Mouse (Mus musculus) frontal cortex, postnatal 36 days (tissue): ENCODE results near the gene Tex33.
A peak's percentile ranks its signal among the peaks of the same experiment; 100 is the strongest.

Experiments used
- DNase-seq, 2 experiments: peaks; one replicate each; pipeline ENCODE4 v3.0.0; 2022; ENCODE audit warnings: low spot score in 2 of 2

Tex33 gene

GRCm38 (mm10) chr15:78395478-78395962, at the start of gene Tex33:
Gene Tex33 (minus strand): TSS chr15:78395912.
- no peak for DNase-seq

GRCm38 (mm10) chr15:78443857-78444256, 48.1 kb upstream of the Tex33 start:
- no peak for DNase-seq

GRCm38 (mm10) chr15:78442231-78442630, 46.5 kb upstream of the Tex33 start:
- no peak for DNase-seq

GRCm38 (mm10) chr15:78438973-78439372, 43.3 kb upstream of the Tex33 start:
- DNase-seq: no peak

GRCm38 (mm10) chr15:78438505-78438904, 42.8 kb upstream of the Tex33 start:
- no peak for DNase-seq

GRCm38 (mm10) chr15:78438018-78438394, 42.3 kb upstream of the Tex33 start:
- DNase-seq: no peak

GRCm38 (mm10) chr15:78437237-78438017, 41.7 kb upstream of the Tex33 start:
- DNase-seq: peak; percentile 73 to 78

GRCm38 (mm10) chr15:78436380-78437192, 40.9 kb upstream of the Tex33 start:
- peak; percentile 93 for DNase-seq

- no peak for DNase-seq
Observed at GRCm38 (mm10) chr15:78435681-78436080, 40.0 kb upstream of the Tex33 start.

GRCm38 (mm10) chr15:78434896-78435520, 39.3 kb upstream of the Tex33 start:
- DNase-seq: peak in 1 of 2 experiments; percentile 75

- DNase-seq: no peak
Observed at GRCm38 (mm10) chr15:78431541-78432121, 35.9 kb upstream of the Tex33 start.

- DNase-seq: no peak
Observed at GRCm38 (mm10) chr15:78430874-78431273, 35.2 kb upstream of the Tex33 start.

- no peak for DNase-seq
Observed at GRCm38 (mm10) chr15:78429871-78430622, 34.3 kb upstream of the Tex33 start.

- no peak for DNase-seq
Observed at GRCm38 (mm10) chr15:78429139-78429459, 33.4 kb upstream of the Tex33 start.

GRCm38 (mm10) chr15:78428391-78429138, 32.9 kb upstream of the Tex33 start, which contains the start of gene Kctd17:
Gene Kctd17 (plus strand): TSS chr15:78428564.
- DNase-seq: peak; percentile 80 to 83

- no peak for DNase-seq
Observed at GRCm38 (mm10) chr15:78425230-78425629, 29.5 kb upstream of the Tex33 start.

GRCm38 (mm10) chr15:78424507-78424906, 28.8 kb upstream of the Tex33 start:
- DNase-seq: no peak

- DNase-seq: peak; percentile 81 to 86
Observed at GRCm38 (mm10) chr15:78422046-78422956, 26.6 kb upstream of the Tex33 start.

GRCm38 (mm10) chr15:78420395-78420794, 24.7 kb upstream of the Tex33 start:
- no peak for DNase-seq
